Mouse (Mus musculus): ENCODE data around the gene Soat2.

Soat2 gene

DNA sequence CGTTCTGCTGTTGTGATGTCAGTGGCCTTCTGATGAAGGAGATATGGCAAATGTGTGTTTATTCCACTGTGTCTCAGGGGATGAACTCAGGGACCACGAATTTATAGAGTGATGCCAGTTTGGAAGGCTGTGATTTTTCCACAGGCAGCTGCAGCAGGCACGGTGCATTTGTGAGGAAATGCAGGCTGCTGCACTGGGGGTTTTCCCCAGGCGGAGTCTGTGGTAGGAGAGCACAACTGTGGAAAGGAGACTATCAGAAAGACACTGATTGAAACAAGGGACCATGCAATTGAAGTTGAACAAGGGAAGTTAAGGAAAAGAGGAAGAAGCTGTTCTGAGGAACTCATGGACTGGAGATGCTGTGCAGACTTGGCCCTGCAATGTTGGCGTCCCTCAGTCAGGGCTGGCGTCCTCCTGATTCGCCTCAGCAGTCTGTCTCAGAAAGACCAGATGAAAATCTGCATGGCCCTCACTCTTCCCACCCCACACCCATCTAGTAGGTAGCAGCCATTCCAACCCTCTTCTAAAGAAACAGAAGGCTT is 42.0 kb downstream of the Soat2 start:
- DNase-seq, result no peak

DNA sequence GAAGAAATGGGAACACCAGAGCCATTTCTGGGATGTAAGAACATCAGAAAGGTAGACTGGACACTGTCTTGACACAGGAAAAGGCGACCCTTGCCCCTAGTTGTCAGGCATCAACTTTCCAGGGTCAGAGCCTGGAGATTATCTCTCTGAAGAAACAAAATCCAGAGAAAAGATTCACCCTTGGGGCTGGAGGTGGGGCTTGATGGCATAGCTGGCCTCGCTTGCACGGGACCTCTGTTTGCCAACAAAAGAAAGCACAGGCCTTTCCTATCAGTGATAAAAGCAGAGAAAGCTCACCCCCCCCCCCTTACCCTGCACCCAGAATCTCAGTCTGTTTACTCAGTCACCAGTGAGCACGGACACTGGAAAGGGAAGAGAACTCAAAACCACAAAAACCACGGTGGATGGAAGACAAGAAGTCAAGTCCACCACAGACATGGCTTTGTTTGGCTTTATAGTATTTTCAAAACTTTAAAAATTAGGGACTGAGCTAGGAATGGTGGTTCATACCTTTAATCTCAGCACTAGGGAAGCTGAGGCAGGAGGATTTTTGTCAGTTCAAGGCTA is 42.6 kb downstream of the Soat2 start:
- DNase-seq, result no peak

DNA sequence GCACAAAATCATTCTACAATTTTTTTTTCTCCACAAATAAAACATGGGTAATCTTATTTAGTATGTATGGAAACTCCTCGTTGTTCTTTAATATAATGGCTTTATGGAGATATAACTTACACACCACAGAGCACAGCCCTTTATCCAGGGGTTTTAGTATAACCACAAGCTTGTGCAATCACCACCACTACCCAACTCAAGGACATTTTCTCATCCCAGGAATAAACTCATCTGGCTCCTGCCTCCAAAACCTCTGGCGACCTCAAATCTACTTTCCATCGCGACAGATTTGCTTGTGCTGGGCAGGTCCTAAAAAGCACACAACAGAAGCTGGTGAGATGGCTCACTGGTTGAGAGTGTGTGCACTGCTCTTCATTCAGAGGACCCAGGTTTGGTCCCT is 43.3 kb downstream of the Soat2 start:
- no peak for DNase-seq

DNA sequence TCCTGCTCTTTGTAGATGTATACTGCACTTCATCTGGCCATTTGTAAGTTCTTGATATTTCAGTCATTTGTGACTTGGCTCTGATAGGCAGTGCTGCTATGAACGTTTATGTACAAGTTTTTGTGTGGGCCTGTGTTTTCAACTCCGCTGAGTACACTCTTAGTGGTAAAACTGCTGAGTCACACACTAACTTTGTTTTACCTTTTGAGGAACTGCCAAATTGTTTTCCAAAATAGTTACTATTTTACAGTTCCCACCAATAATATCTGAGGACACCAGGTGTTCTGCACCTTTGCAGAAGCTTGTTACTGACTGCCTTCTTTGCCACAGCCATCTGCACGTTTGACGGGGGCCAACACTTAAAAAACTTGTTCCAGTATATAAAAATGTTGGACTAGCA is 44.1 kb downstream of the Soat2 start:
- peak in 1 of 2 experiments; percentile 25 for DNase-seq

DNA sequence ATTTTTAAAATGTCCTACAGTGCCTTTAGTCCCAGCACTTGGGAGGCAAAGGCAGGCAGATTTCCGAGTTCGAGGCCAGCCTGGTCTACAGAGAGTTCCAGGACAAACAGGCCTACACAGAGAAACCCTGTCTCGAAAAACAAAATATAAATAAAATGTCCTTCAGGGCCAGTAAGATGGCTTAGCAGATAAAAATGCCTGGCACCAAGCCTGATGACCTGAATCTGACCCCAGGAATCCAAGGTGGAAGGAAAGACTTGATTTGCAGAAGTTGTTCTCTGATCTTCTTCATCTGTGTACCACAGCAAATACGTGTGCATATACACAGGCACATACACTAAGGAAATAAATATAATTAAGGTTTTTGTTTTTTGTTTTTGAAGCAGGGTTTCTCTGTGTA is 45.0 kb downstream of the Soat2 start:
- DNase-seq, result peak; percentile 33 to 61

DNA sequence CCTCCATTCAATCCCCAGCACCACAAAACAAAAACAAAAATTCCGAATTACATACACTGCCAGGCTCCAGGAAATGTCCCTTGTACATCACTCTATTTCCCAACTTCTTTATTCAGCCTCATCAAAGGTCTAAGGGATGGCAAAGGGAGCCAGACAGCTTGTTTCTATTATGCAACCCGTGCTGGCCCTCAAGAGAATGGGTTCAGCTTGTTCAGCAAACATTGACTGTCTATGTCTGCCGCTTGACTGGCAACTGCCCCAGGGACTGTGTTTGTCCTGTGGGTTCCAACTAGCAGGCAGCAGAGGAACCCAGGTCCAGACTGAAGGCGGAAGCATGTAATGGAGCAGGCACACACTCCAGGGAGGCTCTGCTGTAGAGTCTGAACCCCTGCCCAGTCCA is 48.5 kb downstream of the Soat2 start:
- DNase-seq, result peak in 1 of 2 experiments; percentile 55

DNA sequence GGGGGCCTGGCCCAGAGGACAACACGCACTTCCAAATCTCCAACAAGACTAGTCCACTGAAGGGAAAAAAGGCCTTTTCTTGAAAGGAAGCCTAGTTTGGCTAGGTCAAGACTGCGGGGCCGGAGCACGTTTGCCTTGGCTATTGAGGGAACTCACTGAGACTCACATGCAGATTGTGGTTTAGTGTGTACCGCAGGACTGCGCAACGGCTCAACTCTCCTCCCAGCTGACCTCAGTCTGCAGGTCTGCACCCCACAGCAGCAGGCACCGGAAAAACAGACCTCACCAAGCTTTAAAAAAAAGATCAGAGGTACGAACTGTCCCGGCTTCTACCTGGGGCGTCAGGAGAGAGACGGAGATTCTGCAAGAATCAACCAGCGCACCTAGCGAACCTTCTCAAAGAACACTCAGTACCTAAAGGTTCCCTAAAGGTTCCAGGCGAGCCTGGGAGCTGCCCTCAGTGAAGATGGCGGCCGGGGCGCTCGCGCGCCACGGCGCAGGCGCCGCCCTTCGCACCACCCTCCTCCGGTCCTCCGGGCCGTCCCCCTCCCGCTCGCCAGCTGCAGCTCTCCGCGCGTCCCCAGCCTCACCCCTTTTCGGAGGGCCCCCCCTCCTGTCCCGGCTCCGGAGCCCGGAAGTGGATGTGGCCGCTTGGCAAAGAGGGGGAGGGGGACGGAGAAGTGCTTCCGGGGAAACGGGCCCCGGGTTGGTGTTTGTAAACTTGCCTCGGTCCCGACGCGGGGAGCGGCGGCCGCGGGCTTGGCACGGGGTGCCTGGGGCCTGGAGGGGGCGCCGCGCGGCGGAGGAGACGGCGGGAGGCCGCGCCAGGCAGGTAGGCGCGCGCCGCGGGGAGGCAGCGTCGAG is 52.9 kb downstream of the Soat2 start, which contains the start of gene Zfp740:
Zfp740 (plus strand) TSS at position 279 of the 864 bp plus-strand sequence.
- peak; percentile 98 for DNase-seq

DNA sequence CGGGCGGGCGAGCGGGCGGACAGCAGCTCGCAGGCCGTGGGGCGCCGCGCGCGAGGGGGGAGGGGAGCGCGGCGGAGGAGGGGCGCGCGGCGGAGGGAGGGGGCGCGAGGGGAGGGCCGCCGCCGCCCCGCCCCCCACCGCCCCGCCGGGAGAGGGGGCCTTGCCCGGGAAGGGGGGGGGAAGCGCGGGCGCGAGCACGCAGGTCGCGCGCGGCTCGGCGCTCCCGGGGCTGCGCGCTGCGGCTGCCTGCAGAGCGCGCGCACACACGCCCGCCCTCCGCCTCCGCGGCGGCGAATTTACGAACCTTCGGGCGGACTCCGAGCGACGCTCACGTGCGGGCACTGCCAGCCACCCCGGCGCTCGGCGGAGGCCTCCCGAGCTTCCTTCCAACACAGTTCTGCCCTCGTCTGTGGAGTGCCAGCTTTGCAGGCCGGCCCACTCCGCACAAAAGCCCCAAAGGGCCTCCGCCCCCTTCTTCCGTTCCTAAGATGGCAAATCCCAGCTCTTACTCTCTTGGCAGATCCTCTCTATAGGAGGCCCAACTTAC is 53.6 kb downstream of the Soat2 start:
- DNase-seq, result peak; percentile 74 to 84

DNA sequence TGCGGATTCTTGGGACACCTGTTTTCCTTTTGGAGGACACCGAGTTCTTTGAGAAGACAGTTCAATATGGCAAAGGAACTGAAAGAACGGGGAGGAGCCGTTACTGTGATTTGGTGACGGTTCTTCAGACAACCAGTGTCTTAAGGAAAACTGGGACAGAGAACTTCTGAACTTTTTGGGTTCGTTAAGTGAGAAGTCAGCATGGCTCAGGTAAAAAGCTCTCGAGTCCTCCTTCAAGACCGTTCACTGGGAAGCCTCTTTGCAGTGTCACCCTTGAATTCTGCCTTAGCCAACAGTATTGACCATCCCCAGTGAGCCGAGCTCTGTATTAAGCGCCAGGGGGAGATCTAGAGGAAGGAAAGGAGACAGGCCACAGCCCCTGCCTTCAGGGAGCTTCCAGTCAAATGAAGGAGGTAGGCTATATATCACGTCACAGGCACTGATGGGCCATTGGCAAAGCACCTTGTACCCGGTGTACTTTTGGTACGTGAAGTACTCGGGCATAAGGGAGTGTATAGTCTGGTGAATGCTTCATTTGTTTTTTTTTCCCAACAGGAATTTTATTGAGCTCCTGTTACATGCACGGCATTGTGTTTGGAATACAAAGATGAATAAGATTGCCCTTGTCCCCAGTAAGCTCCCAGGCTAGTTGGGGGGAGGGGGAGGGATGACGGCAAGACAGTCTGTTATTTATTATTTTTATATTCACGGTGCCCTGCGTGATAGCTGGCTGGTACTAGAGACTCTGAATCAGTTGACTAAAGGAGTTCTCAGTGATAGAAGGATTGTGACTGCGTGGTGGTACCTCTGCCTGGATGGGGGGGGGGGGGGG is 54.6 kb downstream of the Soat2 start, which contains the start of gene Csad:
Csad (minus strand) TSS at position 51 of the 832 bp plus-strand sequence.
- DNase-seq, result no peak

DNA sequence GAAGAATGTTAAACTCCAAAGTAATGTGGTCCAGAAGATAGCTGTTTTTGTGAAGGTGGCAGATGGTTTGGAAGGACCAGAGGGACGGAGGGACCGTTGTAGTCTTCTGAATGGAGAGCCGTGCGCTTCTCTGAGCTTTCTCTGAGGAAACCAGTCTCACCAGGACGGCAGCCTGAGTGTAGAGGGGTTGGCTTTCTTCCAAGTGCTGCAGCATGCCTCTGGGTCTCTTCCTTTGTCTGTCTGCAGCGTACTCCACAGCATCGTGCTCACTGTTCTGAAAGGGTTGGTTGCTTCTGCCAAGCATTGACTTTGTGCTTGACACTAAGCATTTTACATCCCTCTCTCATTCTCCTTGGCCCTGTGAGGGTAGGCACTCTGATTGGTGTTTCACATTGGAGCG is 55.5 kb downstream of the Soat2 start:
- no peak for DNase-seq

DNA sequence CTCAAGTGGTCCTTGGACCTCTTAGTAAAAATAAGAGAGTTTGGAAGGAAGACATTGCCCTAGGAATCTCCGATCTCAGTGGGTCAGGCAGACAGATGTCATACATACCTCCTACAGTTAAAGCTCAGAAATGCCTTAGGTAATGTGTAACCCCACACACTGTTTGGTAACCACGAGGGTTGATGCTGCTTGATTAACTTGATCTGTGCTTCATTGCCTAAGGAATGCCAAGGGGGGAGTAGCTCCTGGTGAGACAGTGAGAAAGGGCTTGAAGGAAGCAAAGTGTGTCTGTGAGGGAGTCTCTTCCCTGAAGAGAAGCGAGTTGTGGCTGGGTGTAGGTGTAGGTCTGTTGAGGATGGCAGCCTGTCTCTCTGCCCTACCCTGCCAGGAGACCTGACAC is 57.0 kb downstream of the Soat2 start:
- DNase-seq, result peak in 1 of 2 experiments; percentile 69

DNA sequence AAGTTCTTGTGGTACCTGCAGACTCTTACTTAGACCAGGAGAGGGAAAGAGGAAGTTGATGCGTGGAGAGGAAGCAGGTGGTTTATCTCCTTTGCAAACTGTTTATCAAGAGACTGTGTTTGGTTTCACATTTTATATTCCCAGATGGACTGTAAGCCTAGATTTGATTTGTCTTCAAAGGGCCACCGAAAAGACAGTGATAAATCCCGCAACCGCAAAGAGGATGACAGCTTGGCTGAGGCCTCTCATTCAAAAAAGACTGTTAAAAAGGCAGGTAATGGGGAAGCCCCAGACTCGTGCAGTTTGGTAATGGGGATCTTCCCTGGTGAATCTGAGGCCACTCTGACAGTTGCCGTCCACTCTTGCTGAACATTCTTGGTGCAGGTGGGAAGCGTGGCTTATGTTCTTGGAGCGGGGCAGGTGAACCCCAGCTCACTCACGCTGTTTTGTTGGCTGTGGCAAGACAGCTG is 57.8 kb downstream of the Soat2 start:
- no peak for DNase-seq

DNA sequence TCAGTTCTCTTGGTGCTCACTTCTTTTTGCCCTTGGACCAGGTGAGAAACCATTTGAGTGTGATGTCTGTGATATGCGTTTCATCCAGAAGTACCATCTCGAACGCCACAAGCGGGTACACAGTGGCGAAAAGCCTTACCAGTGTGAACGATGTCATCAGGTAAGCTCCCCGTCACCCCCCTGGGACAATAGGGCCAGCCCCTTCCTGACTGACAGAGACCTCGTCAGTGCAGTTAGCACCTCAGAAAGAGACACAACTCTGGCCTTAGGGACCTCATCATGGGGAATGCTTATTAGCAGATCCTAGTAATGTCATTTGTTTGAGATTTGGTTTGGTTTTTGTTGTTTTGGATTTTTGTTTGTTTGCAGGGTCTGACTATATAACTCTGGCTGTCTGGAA is 58.8 kb downstream of the Soat2 start:
- no peak for DNase-seq

DNA sequence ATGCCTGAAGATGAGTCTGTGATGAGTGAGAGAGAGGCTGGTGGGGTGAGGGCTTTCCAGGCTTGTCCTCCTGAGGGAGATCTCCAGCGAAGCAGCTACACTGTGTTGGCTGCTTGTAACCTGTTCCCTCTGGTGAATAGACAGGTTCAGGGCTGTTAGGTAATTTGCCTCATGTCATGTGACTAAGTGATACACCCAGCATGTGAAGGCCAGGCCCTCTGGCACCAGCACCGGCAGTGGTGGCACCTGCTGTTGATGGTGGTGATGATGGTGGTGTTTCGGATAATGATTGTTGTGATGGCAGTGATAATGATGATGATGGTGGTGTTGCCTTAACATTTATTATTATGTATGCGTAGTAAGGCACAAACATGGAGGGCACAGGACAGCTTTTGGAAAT is 60.5 kb downstream of the Soat2 start:
- no peak for DNase-seq

DNA sequence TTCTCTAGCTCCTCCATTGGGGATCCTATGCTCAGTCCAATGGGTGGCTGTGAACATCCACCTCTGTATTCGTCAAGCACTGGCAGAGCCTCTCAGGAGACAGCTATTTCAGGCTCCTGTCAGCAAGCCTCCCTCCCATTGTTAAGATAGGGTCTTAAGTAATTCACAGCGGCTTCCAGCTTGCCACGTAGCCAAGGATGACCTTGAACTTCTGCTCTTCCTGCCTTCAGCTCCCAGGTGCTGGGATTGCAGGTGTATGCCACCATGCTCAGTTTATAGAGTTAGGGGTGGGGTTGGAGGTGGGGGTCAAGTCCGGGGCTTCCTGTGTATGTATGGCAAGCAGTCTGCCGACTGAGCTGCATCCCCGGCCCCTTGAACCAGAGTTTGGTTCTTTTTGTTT is 61.6 kb downstream of the Soat2 start:
- DNase-seq, result no peak

Measured in kidney, postnatal 36 days (tissue).